Mouse (Mus musculus) forebrain, postnatal 0 days (tissue): ENCODE measurements around the gene Cela1. TPM values are rescaled to one million over a fixed set of nuclear protein-coding genes. Genes with fewer than 3 reads are reported as not detected.

Experiments
- ATAC-seq: fragments of 200-750 bp; cut with Nextera tagmentation; 2 replicates; pipeline ENCODE4 v1.8.0; 2017; ENCODE audit warnings: mild to moderate bottlenecking, moderate library complexity
- DNase-seq: peaks from one replicate; pipeline ENCODE4 v3.0.0-alpha.2; 2015
- H3K27ac ChIP-seq: fragments of 300-500 bp; sonication (generic); 2 replicates; pipeline ENCODE4 v1.5.1; 2014; ENCODE audit warnings: low read depth, mild to moderate bottlenecking, antibody characterized with exemption, low read length, moderate library complexity, mixed read lengths
- H3K27me3 ChIP-seq: fragments of 300-500 bp; sonication (generic); 2 replicates; pipeline ENCODE4 v1.6.1; 2014; ENCODE audit warnings: mild to moderate bottlenecking, low read length, mixed read lengths; ENCODE audit not compliant: insufficient read depth
- H3K36me3 ChIP-seq: fragments of 300-500 bp; sonication (generic); 2 replicates; pipeline ENCODE4 v1.6.1; 2014; ENCODE audit warnings: mild to moderate bottlenecking, moderate library complexity; ENCODE audit not compliant: insufficient read depth
- H3K4me1 ChIP-seq: fragments of 300-500 bp; sonication (generic); 2 replicates; pipeline ENCODE4 v1.6.1; 2014; ENCODE audit warnings: antibody characterized with exemption; ENCODE audit not compliant: insufficient read depth
- H3K4me2 ChIP-seq: fragments of 300-500 bp; sonication (generic); 2 replicates; pipeline ENCODE4 v1.6.1; 2014; ENCODE audit warnings: low read depth, mild to moderate bottlenecking, moderate library complexity
- H3K4me3 ChIP-seq: fragments of 300-500 bp; sonication (generic); 2 replicates; pipeline ENCODE4 v1.5.1; 2014; ENCODE audit warnings: low read depth, low read length, mixed read lengths
- H3K9ac ChIP-seq: fragments of 300-500 bp; sonication (generic); 2 replicates; pipeline ENCODE4 v1.6.1; 2014; ENCODE audit warnings: mild to moderate bottlenecking
- H3K9me3 ChIP-seq: fragments of 300-500 bp; sonication (generic); 2 replicates; pipeline ENCODE4 v1.6.1; 2016; ENCODE audit warnings: low read length
- CTCF ChIP-seq: sonication (generic); IDR thresholded peaks from 2 replicates; pipeline ENCODE4 v1.5.1; 2016; ENCODE audit warnings: antibody characterized with exemption, control low read depth, low read depth
- WGBS: fragments of 180-500 bp; shearing (Covaris S2); extraction: QIAGEN DNeasy Blood & Tissue Kit; methylation state at CpG from one replicate; pipeline ENCODE4 v1.1.7; 2014; 5-methylcytosine and 5-hydroxymethylcytosine counted together
- microRNA-seq, 2 experiments: library from miRNA; unstranded; fragments of <30 nt; microRNA quantifications; one replicate each; pipeline ENCODE4; 2016
- polyA plus RNA-seq: library from polyadenylated mRNA; unstranded; fragments of >200 nt; fragmentation: Nextera tagmentation; extraction: Ambion mirVana; gene quantifications from 2 replicates; pipeline ENCODE4 v1.2.1, GENCODE M21; 2015
- total RNA-seq: library from RNA; depleted of rRNA; stranded (reverse); fragments of >200 nt; gene quantifications from 2 replicates; pipeline ENCODE4 v1.2.3, GENCODE M21; 2014; rRNA removed

Gene Cela1
- total and polyA plus RNA-seq, 2 experiments from 2014 or later = 0.81 to 5.1 TPM

- Histone ChIP-seq H3K36me3 (no peaks in the 10 kb centered on the region), H3K4me1 (no peaks in the 10 kb centered on the region), H3K27ac (no peak overlapping the region), H3K9me3 (no peaks in the 10 kb centered on the region), H3K4me3 (no peak overlapping the region), H3K27me3 (peaks cover 10% of the 10 kb centered on the region), H3K9ac (no peak overlapping the region), H3K4me2 (no peak overlapping the region)
- no peak for TF ChIP-seq CTCF
- ATAC-seq (no peak), DNase-seq (no peak)
- 51% methylated on average over 3 of the region's 3 CpGs for WGBS
Measured at GRCm38 (mm10) chr15:100630126-100630525, 57.6 kb downstream of the Cela1 start.

GRCm38 (mm10) chr15:100628797-100629196, 58.9 kb downstream of the Cela1 start:
- Histone ChIP-seq H3K4me3 (no peak overlapping the region), H3K36me3 (no peaks in the 10 kb centered on the region), H3K27ac (no peak overlapping the region), H3K9ac (no peak overlapping the region), H3K27me3 (no peaks in the 10 kb centered on the region), H3K9me3 (no peaks in the 10 kb centered on the region), H3K4me2 (no peak overlapping the region), H3K4me1 (no peaks in the 10 kb centered on the region)
- no peak for DNase-seq
- no peak for ATAC-seq
- TF ChIP-seq CTCF = no peak
- 53% methylated on average over 7 of the region's 7 CpGs for WGBS

GRCm38 (mm10) chr15:100627774-100628370, 59.8 kb downstream of the Cela1 start:
- Histone ChIP-seq H3K9ac (no peak overlapping the region), H3K27ac (no peak overlapping the region), H3K27me3 (no peaks in the 10 kb centered on the region), H3K36me3 (no peaks in the 10 kb centered on the region), H3K4me1 (no peaks in the 10 kb centered on the region), H3K4me3 (no peak overlapping the region), H3K9me3 (no peaks in the 10 kb centered on the region), H3K4me2 (no peak overlapping the region)
- no peak for ATAC-seq
- 7% methylated on average over 11 of the region's 11 CpGs for WGBS
- no peak for DNase-seq
- TF ChIP-seq CTCF = no peak

- ATAC-seq = no peak
Measured at GRCm38 (mm10) chr15:100627287-100627686, 60.4 kb downstream of the Cela1 start.

GRCm38 (mm10) chr15:100624435-100624834, 63.3 kb downstream of the Cela1 start:
- peaks cover 18% of the 10 kb centered on the region for H3K36me3 ChIP-seq
- no peak for TF ChIP-seq CTCF
- DNase-seq = no peak
- no peak overlapping the region for H3K27ac ChIP-seq
- H3K27me3 ChIP-seq = no peaks in the 10 kb centered on the region
- WGBS = 94% methylated on average over 3 of the region's 3 CpGs
- no peaks in the 10 kb centered on the region for H3K9me3 ChIP-seq
- no peak for ATAC-seq
- H3K4me3 ChIP-seq = no peak overlapping the region
- H3K9ac ChIP-seq = no peak overlapping the region
- no peak overlapping the region for H3K4me2 ChIP-seq
- H3K4me1 ChIP-seq = no peaks in the 10 kb centered on the region

More at GRCm38 (mm10) chr15:100627287-100627686, 60.4 kb downstream of the Cela1 start:
- H3K27ac ChIP-seq = no peak overlapping the region
- H3K4me2 ChIP-seq = no peak overlapping the region
- no peaks in the 10 kb centered on the region for H3K27me3 ChIP-seq
- TF ChIP-seq CTCF = no peak
- no peak overlapping the region for H3K4me3 ChIP-seq
- WGBS = 22% methylated on average over 10 of the region's 10 CpGs
- DNase-seq = no peak
- no peaks in the 10 kb centered on the region for H3K36me3 ChIP-seq
- H3K9me3 ChIP-seq = no peaks in the 10 kb centered on the region
- no peaks in the 10 kb centered on the region for H3K4me1 ChIP-seq
- no peak overlapping the region for H3K9ac ChIP-seq

Small RNA genes within 50 kb of the gene (microRNA-seq; reads per million reads assigned to microRNA genes)
- 0 reads per million in 2 experiments for gene Mir6961

Other genes starting within 250 kb of the Cela1 start
- gene Letmd1, start 218.9 kb downstream of the Cela1 start, total RNA-seq = 70.5 and 87.8 TPM in 2 replicates
- gene Letmd1, start 218.9 kb downstream of the Cela1 start, polyA plus RNA-seq = 45.3 and 52.5 TPM in 2 replicates
- gene Csrnp2, start 192.4 kb downstream of the Cela1 start, total RNA-seq = 56.8 and 67.1 TPM in 2 replicates
- 29.4 and 36.3 TPM in 2 replicates for gene Csrnp2, start 192.4 kb downstream of the Cela1 start, polyA plus RNA-seq
- 25.5 and 34.5 TPM in 2 replicates for gene Tfcp2, start 135.9 kb downstream of the Cela1 start, total RNA-seq
- gene Tfcp2, start 135.9 kb downstream of the Cela1 start, polyA plus RNA-seq = 18.2 and 29.0 TPM in 2 replicates
- 72.4 and 77.4 TPM in 2 replicates for gene Pou6f1, start 87.9 kb downstream of the Cela1 start, total RNA-seq
- 32.2 and 33.3 TPM in 2 replicates for gene Pou6f1, start 87.9 kb downstream of the Cela1 start, polyA plus RNA-seq
- gene Dazap2, start 72.6 kb downstream of the Cela1 start, total RNA-seq = 81.9 and 92.3 TPM in 2 replicates
- gene Dazap2, start 72.6 kb downstream of the Cela1 start, polyA plus RNA-seq = 162 and 190 TPM in 2 replicates
- gene Smagp, start 51.0 kb downstream of the Cela1 start, total RNA-seq = 2.3 and 6.2 TPM in 2 replicates
- gene Smagp, start 51.0 kb downstream of the Cela1 start, polyA plus RNA-seq = 3.9 TPM in 2 replicates
- 1.4 and 1.6 TPM in 2 replicates for gene Bin2, start 18.4 kb downstream of the Cela1 start, total RNA-seq
- gene Bin2, start 18.4 kb downstream of the Cela1 start, polyA plus RNA-seq = 0.58 and 1.4 TPM in 2 replicates
- gene Galnt6, start 41.5 kb upstream of the Cela1 start, total RNA-seq = 0.77 and 1.5 TPM in 2 replicates
- 0.24 and 0.47 TPM in 2 replicates for gene Galnt6, start 41.5 kb upstream of the Cela1 start, polyA plus RNA-seq
- 17.8 and 38.3 TPM in 2 replicates for gene Slc4a8, start 73.8 kb upstream of the Cela1 start, total RNA-seq
- gene Slc4a8, start 73.8 kb upstream of the Cela1 start, polyA plus RNA-seq = 30.3 and 31.2 TPM in 2 replicates
- 22.1 and 26.9 TPM in 2 replicates for gene Scn8a, start 181.9 kb upstream of the Cela1 start, total RNA-seq
- gene Scn8a, start 181.9 kb upstream of the Cela1 start, polyA plus RNA-seq = 11.7 and 15.5 TPM in 2 replicates